Mouse (Mus musculus) spleen, adult 2 months (tissue): ENCODE measurements at regions not wholly inside any gene's neighbourhood (a gene's known extent, or its start where the extent isn't known, plus 50 kb on each side); places are given as distances from the start of the nearest gene placed in this dataset.

Experiments used
- DNase-seq, 2 experiments: peaks; one replicate each; pipeline versions ENCODE4 v3.0.0 to v3.0.0-alpha.2; 2012 to 2021; ENCODE audit warnings: low spot score in 2 of 2, low read depth in 1 of 2
- H3K27ac ChIP-seq: fragments of 200-500 bp; 2 replicates; pipeline ENCODE4 v1.5.1; 2012; ENCODE audit warnings: low read length, inconsistent platforms; ENCODE audit not compliant: insufficient read depth
- H3K27me3 ChIP-seq: fragments of 200-500 bp; 2 replicates; pipeline ENCODE4 v1.6.1; 2012; ENCODE audit warnings: mild to moderate bottlenecking, moderate library complexity, low read length, inconsistent platforms; ENCODE audit not compliant: control insufficient read depth, insufficient read depth
- H3K36me3 ChIP-seq: fragments of 200-500 bp; 2 replicates; pipeline ENCODE4 v1.6.1; 2012; ENCODE audit warnings: mild to moderate bottlenecking, low read length, inconsistent platforms; ENCODE audit not compliant: control insufficient read depth, insufficient read depth
- H3K4me1 ChIP-seq: fragments of 200-500 bp; 2 replicates; pipeline ENCODE4 v1.6.1; 2011; ENCODE audit warnings: inconsistent platforms; ENCODE audit not compliant: control insufficient read depth, insufficient read depth, insufficient read length
- H3K4me3 ChIP-seq: fragments of 200-500 bp; 2 replicates; pipeline ENCODE4 v1.5.1; 2011; ENCODE audit warnings: mild to moderate bottlenecking, inconsistent platforms; ENCODE audit not compliant: insufficient read depth, insufficient read length; ENCODE audit errors: extremely low read depth
- CTCF ChIP-seq: fragments of 200-500 bp; IDR thresholded peaks from 2 replicates; pipeline ENCODE4 v1.5.1; 2011; ENCODE audit warnings: mild to moderate bottlenecking, inconsistent platforms; ENCODE audit not compliant: insufficient read depth, insufficient read length, insufficient replicate concordance; ENCODE audit errors: extremely low read depth
- POLR2A ChIP-seq: fragments of 200-500 bp; IDR thresholded peaks from 2 replicates; pipeline ENCODE4 v1.6.1; 2011; ENCODE audit warnings: low read depth, low read length, inconsistent platforms
- WGBS: fragments of 180-500 bp; shearing (Covaris S2); methylation state at CpG from one replicate; pipeline ENCODE4 v1.1.7; 2018; 5-methylcytosine and 5-hydroxymethylcytosine counted together

- Histone ChIP-seq H3K4me3 (no peak overlapping the region), H3K36me3 (no peaks in the 10 kb centered on the region), H3K27me3 (no peaks in the 10 kb centered on the region), H3K27ac (no peak overlapping the region), H3K4me1 (no peaks in the 10 kb centered on the region; the same call in 1 of the 2 replicates)
- TF ChIP-seq POLR2A: no peak
- TF ChIP-seq CTCF: no peak
- WGBS: 63% methylated on average over 12 of the region's 12 CpGs
- no peak for DNase-seq
Measured at GRCm38 (mm10) chr3:52522886-52523285, 254.8 kb downstream of the Foxo1 start.

- DNase-seq: no peak
- H3K36me3 ChIP-seq: no peaks in the 10 kb centered on the region
- H3K27ac ChIP-seq: no peak overlapping the region
Measured at GRCm38 (mm10) chr3:52520609-52520947, 252.4 kb downstream of the Foxo1 start.

GRCm38 (mm10) chr3:52519910-52520608 lies 251.9 kb downstream of the Foxo1 start:
- no peak overlapping the region for H3K4me3 ChIP-seq
- no peak overlapping the region for H3K27ac ChIP-seq
- no peaks in the 10 kb centered on the region for H3K27me3 ChIP-seq
- TF ChIP-seq CTCF (no peak), POLR2A (no peak)
- no peaks in the 10 kb centered on the region; the same call in 1 of the 2 replicates for H3K4me1 ChIP-seq
- H3K36me3 ChIP-seq: no peaks in the 10 kb centered on the region
- 71% methylated on average over 22 of the region's 22 CpGs for WGBS
- no peak for DNase-seq

More at GRCm38 (mm10) chr3:52520609-52520947, 252.4 kb downstream of the Foxo1 start:
- no peak overlapping the region for H3K4me3 ChIP-seq
- no peaks in the 10 kb centered on the region for H3K27me3 ChIP-seq
- no peak for TF ChIP-seq CTCF
- TF ChIP-seq POLR2A: no peak
- 50% methylated on average over 4 of the region's 4 CpGs for WGBS
- no peaks in the 10 kb centered on the region; the same call in 1 of the 2 replicates for H3K4me1 ChIP-seq

GRCm38 (mm10) chr3:52517808-52518207 lies 249.7 kb downstream of the Foxo1 start:
- DNase-seq: no peak
- H3K4me3 ChIP-seq: no peak overlapping the region
- no peak overlapping the region for H3K27ac ChIP-seq
- no peaks in the 10 kb centered on the region for H3K36me3 ChIP-seq
- peaks cover 5% of the 10 kb centered on the region for H3K4me1 ChIP-seq
- TF ChIP-seq CTCF: no peak
- TF ChIP-seq POLR2A: no peak
- 77% methylated on average over 3 of the region's 3 CpGs for WGBS
- H3K27me3 ChIP-seq: no peaks in the 10 kb centered on the region

GRCm38 (mm10) chr3:52516691-52517090 lies 248.6 kb downstream of the Foxo1 start:
- no peak for TF ChIP-seq CTCF
- TF ChIP-seq POLR2A: no peak
- Histone ChIP-seq H3K27ac (no peak overlapping the region), H3K4me1 (peaks cover 8% of the 10 kb centered on the region), H3K36me3 (no peaks in the 10 kb centered on the region), H3K27me3 (no peaks in the 10 kb centered on the region), H3K4me3 (no peak overlapping the region)
- DNase-seq: no peak
- WGBS: 91% methylated on average over 5 of the region's 5 CpGs

GRCm38 (mm10) chr3:52512761-52513160 lies 244.6 kb downstream of the Foxo1 start:
- no peak overlapping the region for H3K4me3 ChIP-seq
- DNase-seq: no peak
- H3K36me3 ChIP-seq: no peaks in the 10 kb centered on the region
- TF ChIP-seq CTCF (no peak), POLR2A (no peak)
- no peak overlapping the region for H3K27ac ChIP-seq
- H3K27me3 ChIP-seq: no peaks in the 10 kb centered on the region
- H3K4me1 ChIP-seq: peaks cover 8% of the 10 kb centered on the region
- WGBS: 50% methylated on average over 8 of the region's 8 CpGs

GRCm38 (mm10) chr3:52511549-52511948 lies 243.4 kb downstream of the Foxo1 start:
- no peak overlapping the region for H3K27ac ChIP-seq
- H3K4me1 ChIP-seq: peaks cover 8% of the 10 kb centered on the region
- 93% methylated on average over 9 of the region's 9 CpGs for WGBS
- no peaks in the 10 kb centered on the region for H3K36me3 ChIP-seq
- no peaks in the 10 kb centered on the region for H3K27me3 ChIP-seq
- no peak for DNase-seq
- no peak overlapping the region for H3K4me3 ChIP-seq
- no peak for TF ChIP-seq CTCF
- no peak for TF ChIP-seq POLR2A
